Mouse (Mus musculus) liver, embryonic 15.5 days (tissue): ENCODE measurements around the gene 0610010K14Rik. TPM values are rescaled to one million over a fixed set of nuclear protein-coding genes. Genes with fewer than 3 reads are reported as not detected.

Source experiments
- ATAC-seq: fragments of 200-750 bp; cut with Nextera tagmentation; 2 replicates; pipeline ENCODE4 v1.8.0; 2017; ENCODE audit warnings: moderate number of reproducible peaks, mild to moderate bottlenecking, moderate library complexity; ENCODE audit not compliant: insufficient read depth
- H3K27ac ChIP-seq: fragments of 300-500 bp; sonication (generic); replicated peaks from 2 replicates; pipeline ENCODE4 v1.5.1; 2015; ENCODE audit warnings: mild to moderate bottlenecking, inconsistent platforms
- H3K27me3 ChIP-seq: fragments of 300-500 bp; sonication (generic); 2 replicates; pipeline ENCODE4 v1.6.1; 2015; ENCODE audit warnings: mild to moderate bottlenecking, inconsistent platforms
- H3K36me3 ChIP-seq: fragments of 300-500 bp; sonication (generic); replicated peaks from 2 replicates; pipeline ENCODE4 v1.6.1; 2015; ENCODE audit warnings: moderate library complexity, mild to moderate bottlenecking, inconsistent platforms
- H3K4me1 ChIP-seq: fragments of 300-500 bp; sonication (generic); replicated peaks from 2 replicates; pipeline ENCODE4 v1.6.1; 2015; ENCODE audit warnings: inconsistent platforms
- H3K4me2 ChIP-seq: fragments of 300-500 bp; sonication (generic); 2 replicates; pipeline ENCODE4 v1.6.1; 2015; ENCODE audit warnings: moderate library complexity, mild to moderate bottlenecking, inconsistent platforms
- H3K4me3 ChIP-seq: fragments of 300-500 bp; sonication (generic); replicated peaks from 2 replicates; pipeline ENCODE4 v1.5.1; 2015; ENCODE audit warnings: mild to moderate bottlenecking, inconsistent platforms
- H3K9ac ChIP-seq: fragments of 300-500 bp; sonication (generic); 2 replicates; pipeline ENCODE4 v1.6.1; 2015; ENCODE audit warnings: moderate library complexity, mild to moderate bottlenecking, inconsistent platforms
- H3K9me3 ChIP-seq: fragments of 300-500 bp; sonication (generic); replicated peaks from 2 replicates; pipeline ENCODE4 v1.6.1; 2016; ENCODE audit warnings: inconsistent platforms
- WGBS: fragments of 180-500 bp; shearing (Covaris S2); methylation state at CpG from one replicate; pipeline ENCODE4 v1.1.7; 2015; ENCODE audit warnings: mixed read lengths; ENCODE audit not compliant: insufficient replicate concordance; 5-methylcytosine and 5-hydroxymethylcytosine counted together
- polyA plus RNA-seq: library from polyadenylated mRNA; unstranded; fragments of >200 nt; fragmentation: Nextera tagmentation; extraction: Ambion mirVana; gene quantifications from 2 replicates; pipeline ENCODE4 v1.2.1, GENCODE M21; 2015

The 0610010K14Rik gene
- polyA plus RNA-seq, 1 experiment from 2014 or later, result 62.2 TPM

GRCm38 (mm10) chr11:70214856-70215209 lies 22.9 kb downstream of the 0610010K14Rik start:
- Histone ChIP-seq H3K36me3 (no peaks in the 10 kb centered on the region), H3K9me3 (no peaks in the 10 kb centered on the region), H3K27ac (no peak overlapping the region), H3K9ac (no peak overlapping the region), H3K4me3 (peak overlapping the region; percentile 36; the same call in 1 of the 2 replicates), H3K4me1 (peaks cover 36% of the 10 kb centered on the region), H3K27me3 (peaks cover 66% of the 10 kb centered on the region), H3K4me2 (peak overlapping the region; percentile 60)
- 12% methylated on average over 18 of the region's 18 CpGs for WGBS
- no peak; the same call in 1 of the 2 replicates for ATAC-seq

- ATAC-seq, result peak; percentile 29; the same call in 1 of the 2 replicates
- Histone ChIP-seq H3K9me3 (no peaks in the 10 kb centered on the region), H3K4me1 (peaks cover 31% of the 10 kb centered on the region), H3K27ac (no peak overlapping the region), H3K36me3 (no peaks in the 10 kb centered on the region), H3K4me3 (peak overlapping the region; percentile 36), H3K27me3 (peaks cover 66% of the 10 kb centered on the region), H3K9ac (no peak overlapping the region), H3K4me2 (peak overlapping the region; percentile 60)
- WGBS, result 2% methylated on average over 46 of the region's 46 CpGs
Observed at GRCm38 (mm10) chr11:70214191-70214855, 23.4 kb downstream of the 0610010K14Rik start.

- H3K4me3 ChIP-seq, result peak overlapping the region; percentile 36
- H3K4me1 ChIP-seq, result peaks cover 25% of the 10 kb centered on the region
- no peaks in the 10 kb centered on the region for H3K36me3 ChIP-seq
- no peak overlapping the region for H3K27ac ChIP-seq
- WGBS, result 8% methylated on average over 26 of the region's 26 CpGs
- ATAC-seq, result no peak
- no peak overlapping the region for H3K9ac ChIP-seq
- H3K4me2 ChIP-seq, result peak overlapping the region; percentile 60
- no peaks in the 10 kb centered on the region for H3K9me3 ChIP-seq
- peaks cover 66% of the 10 kb centered on the region for H3K27me3 ChIP-seq
Observed at GRCm38 (mm10) chr11:70213736-70214135, 24.0 kb downstream of the 0610010K14Rik start.

GRCm38 (mm10) chr11:70212896-70213295 lies 24.8 kb downstream of the 0610010K14Rik start:
- Histone ChIP-seq H3K27ac (no peak overlapping the region), H3K4me2 (no peak overlapping the region), H3K4me1 (peaks cover 16% of the 10 kb centered on the region), H3K9me3 (no peaks in the 10 kb centered on the region), H3K9ac (no peak overlapping the region), H3K36me3 (no peaks in the 10 kb centered on the region), H3K27me3 (peaks cover 66% of the 10 kb centered on the region), H3K4me3 (no peak overlapping the region)
- no peak for ATAC-seq
- 9% methylated on average over 9 of the region's 9 CpGs for WGBS

GRCm38 (mm10) chr11:70212423-70212822 lies 25.3 kb downstream of the 0610010K14Rik start, which contains the start of gene Slc16a11:
TSS of gene Slc16a11 (plus strand) at chr11:70212752.
- 50% methylated on average over 6 of the region's 6 CpGs for WGBS
- Histone ChIP-seq H3K9me3 (no peaks in the 10 kb centered on the region), H3K9ac (no peak within 1 kb of the TSS), H3K27me3 (peaks cover 66% of the 10 kb centered on the region), H3K36me3 (no peaks in the 10 kb centered on the region), H3K4me1 (peaks cover 16% of the 10 kb centered on the region), H3K4me3 (no peak within 1 kb of the TSS), H3K27ac (no peak within 1 kb of the TSS), H3K4me2 (peak within 1 kb of the TSS; percentile 60)
- no peak for ATAC-seq

GRCm38 (mm10) chr11:70211972-70212371 lies 25.7 kb downstream of the 0610010K14Rik start:
- Histone ChIP-seq H3K9me3 (no peaks in the 10 kb centered on the region), H3K27me3 (peaks cover 67% of the 10 kb centered on the region), H3K4me3 (no peak overlapping the region), H3K4me2 (no peak overlapping the region), H3K9ac (no peak overlapping the region), H3K4me1 (peaks cover 16% of the 10 kb centered on the region), H3K27ac (no peak overlapping the region), H3K36me3 (no peaks in the 10 kb centered on the region)
- no peak for ATAC-seq
- WGBS, result 69% methylated on average over 6 of the region's 6 CpGs

- peaks cover 54% of the 10 kb centered on the region for H3K27me3 ChIP-seq
- WGBS, result 80% methylated on average over 2 of the region's 2 CpGs
- ATAC-seq, result no peak
Observed at GRCm38 (mm10) chr11:70210681-70211080, 27.0 kb downstream of the 0610010K14Rik start.

GRCm38 (mm10) chr11:70208778-70209388 lies 28.8 kb downstream of the 0610010K14Rik start:
- Histone ChIP-seq H3K36me3 (no peaks in the 10 kb centered on the region), H3K9me3 (no peaks in the 10 kb centered on the region), H3K4me3 (no peak overlapping the region), H3K4me1 (peaks cover 3% of the 10 kb centered on the region), H3K27me3 (peaks cover 37% of the 10 kb centered on the region), H3K9ac (no peak overlapping the region), H3K27ac (no peak overlapping the region), H3K4me2 (no peak overlapping the region)
- no peak for ATAC-seq
- 47% methylated on average over 5 of the region's 5 CpGs for WGBS

More at GRCm38 (mm10) chr11:70210681-70211080, 27.0 kb downstream of the 0610010K14Rik start:
- Histone ChIP-seq H3K9me3 (no peaks in the 10 kb centered on the region), H3K4me3 (no peak overlapping the region), H3K4me2 (no peak overlapping the region), H3K36me3 (no peaks in the 10 kb centered on the region), H3K27ac (no peak overlapping the region), H3K4me1 (peaks cover 16% of the 10 kb centered on the region), H3K9ac (no peak overlapping the region)

- H3K9me3 ChIP-seq, result no peaks in the 10 kb centered on the region
- no peak overlapping the region for H3K27ac ChIP-seq
- H3K4me1 ChIP-seq, result no peaks in the 10 kb centered on the region; the same call in 1 of the 2 replicates
- WGBS, result 59% methylated on average over 7 of the region's 7 CpGs
- H3K9ac ChIP-seq, result no peak overlapping the region
- no peak overlapping the region for H3K4me2 ChIP-seq
- no peak overlapping the region for H3K4me3 ChIP-seq
- no peak for ATAC-seq
- H3K27me3 ChIP-seq, result peaks cover 23% of the 10 kb centered on the region
- no peaks in the 10 kb centered on the region for H3K36me3 ChIP-seq
Observed at GRCm38 (mm10) chr11:70207283-70207682, 30.4 kb downstream of the 0610010K14Rik start.

- H3K27me3 ChIP-seq, result peaks cover 20% of the 10 kb centered on the region
- no peaks in the 10 kb centered on the region for H3K9me3 ChIP-seq
- ATAC-seq, result no peak
- no peaks in the 10 kb centered on the region for H3K36me3 ChIP-seq
- WGBS, result 54% methylated on average over 2 of the region's 2 CpGs
- H3K4me2 ChIP-seq, result no peak overlapping the region
- no peak overlapping the region for H3K27ac ChIP-seq
- peaks cover 1% of the 10 kb centered on the region; the same call in 1 of the 2 replicates for H3K4me1 ChIP-seq
- H3K4me3 ChIP-seq, result no peak overlapping the region
- H3K9ac ChIP-seq, result no peak overlapping the region
Observed at GRCm38 (mm10) chr11:70206801-70207200, 30.9 kb downstream of the 0610010K14Rik start.

- H3K36me3 ChIP-seq, result no peaks in the 10 kb centered on the region
- 37% methylated on average over 5 of the region's 5 CpGs for WGBS
Observed at GRCm38 (mm10) chr11:70201691-70202090, 36.0 kb downstream of the 0610010K14Rik start.

More at GRCm38 (mm10) chr11:70201691-70202090, 36.0 kb downstream of the 0610010K14Rik start:
- Histone ChIP-seq H3K4me3 (no peak overlapping the region), H3K9me3 (no peaks in the 10 kb centered on the region), H3K9ac (no peak overlapping the region), H3K4me2 (no peak overlapping the region), H3K27me3 (peaks cover 11% of the 10 kb centered on the region; the same call in 1 of the 2 replicates), H3K27ac (no peak overlapping the region), H3K4me1 (0 out of 2 replicates have a peak, but pooled peaks cover 3% of the 10 kb centered on the region)
- no peak for ATAC-seq
